Mouse (Mus musculus): ENCODE data around the gene Sema4c. TPM values are rescaled to one million over a fixed set of nuclear protein-coding genes. Genes with fewer than 3 reads are reported as not detected.
A peak's percentile ranks its signal among the peaks of the same experiment; 100 is the strongest.

The Sema4c gene
- total RNA-seq, 2 experiments from 2014 or later: 60.5 to 65.4 TPM

DNA sequence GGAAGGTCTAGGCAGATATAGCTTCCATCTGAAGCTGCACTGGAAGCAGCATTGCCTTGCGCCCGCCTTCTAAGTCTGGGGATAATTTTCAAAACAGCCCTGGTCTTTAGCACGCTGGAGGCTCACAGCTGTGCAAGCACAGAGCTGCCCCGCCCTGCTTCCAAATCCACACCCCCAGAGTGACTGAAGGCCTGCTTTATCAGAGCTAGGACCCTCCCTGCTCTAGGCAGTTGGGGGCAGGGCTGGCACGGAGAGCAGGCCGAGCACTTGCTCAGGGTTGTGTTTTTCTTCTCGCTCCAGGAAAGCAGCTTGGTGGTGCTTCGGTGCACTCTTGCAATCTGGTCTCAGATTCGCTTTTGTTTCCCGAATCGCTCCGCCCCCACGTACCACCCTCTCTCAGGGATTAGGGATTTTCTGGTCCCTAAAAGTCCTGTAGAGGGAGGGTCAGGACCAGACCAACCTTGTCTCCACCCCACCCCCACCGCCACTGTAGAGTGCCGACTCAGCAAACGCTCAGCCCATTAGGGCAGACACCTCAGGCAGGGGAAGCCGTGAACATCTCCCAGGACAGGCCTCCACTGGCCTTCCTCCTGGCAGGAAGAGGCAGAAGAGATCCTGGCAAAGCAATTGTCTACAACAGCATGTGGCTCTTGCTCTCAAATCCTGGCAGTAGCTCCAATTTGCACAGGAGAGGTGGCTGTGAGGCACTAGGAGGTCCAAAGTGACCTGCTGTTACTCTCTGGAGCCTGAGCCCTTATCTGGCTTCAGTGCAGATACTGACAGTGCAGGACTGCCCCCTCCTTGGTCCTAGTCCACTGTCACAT is 22.4 kb upstream of the Sema4c start:
- intact Hi-C loops (cut with DNase I): no loop called here
- peak; percentile 59 for DNase-seq

DNA sequence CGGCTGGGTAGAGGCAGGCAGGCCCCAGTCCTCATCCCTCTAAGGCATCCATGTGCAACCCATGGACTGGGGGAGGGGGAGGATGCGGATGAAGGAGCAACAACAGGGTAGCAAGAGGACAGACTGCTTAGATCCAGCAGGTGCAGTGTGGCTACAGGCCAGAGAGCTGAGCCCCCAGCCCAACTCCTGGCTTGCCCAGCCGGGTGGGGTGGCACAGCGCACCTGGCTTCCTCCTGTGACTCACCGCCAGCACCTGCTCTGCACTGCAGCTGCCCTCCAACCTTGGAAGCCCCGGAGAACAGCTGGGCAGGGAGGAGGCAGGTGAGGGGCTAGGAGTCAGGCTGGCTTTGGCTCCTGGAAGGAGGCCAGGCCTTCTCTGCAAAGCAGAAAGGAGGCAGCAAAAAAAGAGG is 21.8 kb upstream of the Sema4c start:
- peak; percentile 68 for DNase-seq
- intact Hi-C loops (cut with DNase I): no loop called here

DNA sequence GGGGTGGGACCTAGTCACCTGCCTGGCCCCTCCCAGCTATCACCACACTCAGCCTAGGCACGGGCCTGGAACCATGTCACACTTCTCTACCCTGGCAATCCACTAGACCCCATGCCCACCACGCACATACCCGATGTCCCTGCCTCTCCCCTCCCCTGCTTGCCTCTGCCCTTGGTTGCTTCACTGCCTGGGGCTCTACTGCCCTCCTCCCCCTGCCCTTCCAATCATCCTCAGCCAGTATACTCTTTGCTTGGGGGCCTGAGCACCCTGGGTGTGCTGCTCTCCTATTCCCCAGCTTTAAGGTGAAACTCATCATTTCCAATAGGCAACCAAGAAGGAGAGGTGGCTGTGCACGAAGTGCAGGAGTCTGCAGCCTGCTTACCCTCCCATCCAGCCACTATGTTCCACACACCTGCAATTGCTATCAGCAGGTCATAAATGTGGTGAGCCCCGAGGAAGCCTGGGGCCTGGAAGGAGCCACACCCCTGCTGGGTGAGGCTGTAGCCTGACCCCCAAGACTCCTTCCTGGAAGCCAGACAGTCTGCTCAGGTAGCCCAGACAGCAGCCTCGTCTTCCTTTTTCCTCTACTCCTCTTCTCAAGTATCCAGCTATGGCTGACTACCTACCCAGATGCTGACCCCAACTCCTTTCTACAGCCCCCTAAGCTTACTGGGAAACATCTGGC is 19.0 kb upstream of the Sema4c start:
- no peak for DNase-seq
- intact Hi-C loops (cut with DNase I): no loop called here

DNA sequence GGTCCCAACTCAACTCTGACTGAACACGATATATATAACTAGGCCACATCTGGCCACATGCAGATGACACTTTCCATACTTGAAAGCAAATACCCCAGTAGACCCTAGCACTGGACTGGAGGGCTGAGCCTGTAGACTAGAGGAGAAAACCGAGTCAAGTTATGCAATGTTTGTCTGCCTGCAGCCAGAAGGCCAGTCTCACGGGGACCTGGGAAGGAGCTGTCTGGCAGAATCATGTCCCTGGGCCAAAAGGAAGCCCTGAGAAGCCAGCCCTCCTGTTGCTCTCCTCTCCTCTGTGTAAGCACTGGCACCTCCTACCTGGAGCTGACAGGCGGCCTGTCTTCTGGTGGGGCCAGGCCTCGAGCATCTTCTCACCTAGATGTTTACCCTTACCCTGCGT is 17.2 kb upstream of the Sema4c start:
- DNase-seq: no peak
- intact Hi-C loops (cut with DNase I): no loop called here

DNA sequence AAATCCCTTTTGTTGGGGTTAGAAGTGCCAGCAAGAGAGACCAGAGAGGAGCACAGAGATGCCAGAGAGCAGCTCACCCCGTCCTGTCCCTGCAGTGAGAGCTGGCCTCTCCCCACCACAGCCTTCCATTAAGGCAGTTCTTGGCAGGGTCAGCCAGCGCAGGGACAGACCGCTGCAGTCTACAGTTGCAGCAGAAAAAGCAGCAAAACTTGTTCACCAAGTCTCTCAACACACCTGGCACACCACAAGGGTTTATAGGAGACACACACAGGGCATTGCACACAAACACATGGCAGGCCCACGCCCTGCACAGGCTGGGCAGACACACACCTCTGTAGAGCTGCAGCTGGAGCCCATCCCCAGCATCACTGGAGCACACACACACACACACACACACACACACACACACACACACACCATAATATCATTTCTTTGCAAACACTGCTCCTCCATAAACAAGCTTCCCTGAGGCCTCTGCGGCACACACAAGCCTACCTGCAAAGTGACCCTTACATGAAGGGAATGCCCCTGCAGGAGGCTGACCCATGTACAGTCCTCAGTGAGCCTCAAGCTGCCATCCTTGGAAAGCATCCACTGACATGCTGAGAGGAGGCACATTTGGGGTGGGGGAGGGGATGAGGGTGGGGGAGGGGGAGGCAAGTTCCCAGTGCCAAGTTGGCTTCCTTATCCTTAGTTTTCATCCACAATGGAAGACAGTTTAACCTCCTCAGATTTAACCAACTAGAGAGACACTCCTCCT is 16.2 kb upstream of the Sema4c start:
- DNase-seq: no peak
- intact Hi-C loops (cut with DNase I): no loop called here

DNA sequence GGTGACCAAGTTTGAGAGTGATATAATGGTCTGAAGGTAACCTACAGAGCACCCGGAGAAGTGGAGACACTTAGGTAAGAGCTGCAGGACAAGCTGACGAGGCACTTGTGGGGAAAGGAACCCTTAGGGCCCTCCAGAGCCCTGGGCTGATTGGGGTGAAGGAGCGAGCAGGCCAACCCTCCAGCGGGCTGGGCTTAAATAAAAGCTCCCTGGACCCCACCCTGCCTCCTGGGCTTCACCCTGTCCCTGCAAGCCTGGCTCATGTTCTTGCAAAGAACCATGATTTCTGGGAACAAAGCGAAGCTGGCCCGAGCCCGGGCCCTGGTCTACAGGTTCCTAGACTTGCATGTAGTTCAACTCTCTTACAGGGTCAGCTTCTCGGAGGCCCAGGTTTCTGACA is 15.4 kb upstream of the Sema4c start:
- DNase-seq: no peak
- intact Hi-C loops (cut with DNase I): no loop called here

DNA sequence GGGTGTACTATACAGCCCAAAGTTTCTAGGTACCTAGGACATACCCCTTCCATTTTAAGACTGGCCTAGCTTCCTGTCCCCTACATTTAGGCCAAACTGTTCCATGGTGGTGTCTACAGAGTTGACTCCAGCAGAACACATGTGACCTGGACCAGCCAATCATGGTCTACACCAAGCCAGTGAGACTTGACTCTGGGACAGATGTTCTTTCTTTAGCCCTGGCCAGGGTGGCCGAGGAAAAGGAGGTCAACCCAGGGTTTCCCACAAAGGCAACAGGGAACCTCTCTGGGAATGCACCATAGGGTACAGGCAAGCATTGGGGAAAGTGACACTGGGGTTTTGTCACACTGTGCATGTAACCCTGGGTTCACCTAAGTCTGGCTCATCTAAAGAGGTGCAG is 14.6 kb upstream of the Sema4c start:
- intact Hi-C loops (cut with DNase I): no loop called here

DNA sequence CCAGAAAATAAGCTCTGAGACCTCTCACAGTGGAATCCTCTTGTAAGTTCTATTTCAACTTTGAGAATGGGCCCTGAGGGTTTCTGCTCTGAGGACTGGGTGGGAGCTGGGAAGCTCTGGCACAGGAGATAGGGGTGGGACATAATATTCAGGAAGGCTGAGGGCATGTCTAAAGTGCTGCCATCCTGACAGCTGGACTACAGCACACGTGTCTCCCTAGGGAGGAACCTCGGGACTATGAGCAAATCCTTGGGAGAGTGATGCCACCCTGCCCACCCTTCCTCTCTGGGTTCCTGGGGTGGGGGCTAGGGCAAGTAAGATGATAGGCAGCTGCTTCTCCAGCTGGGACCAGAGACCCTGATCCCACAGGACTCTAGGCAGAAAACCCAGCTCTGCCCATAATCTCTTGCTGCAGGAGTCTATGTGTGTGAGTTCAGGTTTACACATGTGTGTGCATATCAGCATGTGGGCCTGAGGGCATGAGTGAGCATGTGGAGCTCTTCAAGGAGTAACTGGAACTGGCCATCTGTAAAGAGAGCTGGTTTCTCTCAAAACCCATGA is 14.1 kb upstream of the Sema4c start:
- DNase-seq: no peak
- intact Hi-C loops (cut with DNase I): no loop called here

More for the DNA sequence above, 14.6 kb upstream of the Sema4c start:
- DNase-seq: no peak

DNA sequence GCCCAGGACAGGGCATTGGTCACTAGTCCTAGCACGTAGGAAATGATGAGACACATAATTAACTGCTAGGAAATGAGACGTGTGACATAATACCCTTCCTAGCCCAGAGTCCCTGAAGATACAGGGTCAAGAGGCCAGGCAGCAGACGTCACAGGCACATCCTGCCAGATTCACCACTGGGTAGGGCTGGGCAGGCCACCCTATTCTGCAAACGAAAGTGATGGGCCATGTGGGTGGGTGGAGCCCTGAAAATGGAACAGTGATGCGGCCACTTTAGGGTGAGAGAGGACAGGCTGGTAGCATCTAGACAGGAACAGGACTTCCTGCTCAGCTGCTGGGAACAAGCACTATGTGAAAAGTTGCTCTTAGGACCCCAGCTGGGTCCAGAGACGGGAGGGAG is 13.5 kb upstream of the Sema4c start:
- DNase-seq: no peak
- intact Hi-C loops (cut with DNase I): no loop called here

DNA sequence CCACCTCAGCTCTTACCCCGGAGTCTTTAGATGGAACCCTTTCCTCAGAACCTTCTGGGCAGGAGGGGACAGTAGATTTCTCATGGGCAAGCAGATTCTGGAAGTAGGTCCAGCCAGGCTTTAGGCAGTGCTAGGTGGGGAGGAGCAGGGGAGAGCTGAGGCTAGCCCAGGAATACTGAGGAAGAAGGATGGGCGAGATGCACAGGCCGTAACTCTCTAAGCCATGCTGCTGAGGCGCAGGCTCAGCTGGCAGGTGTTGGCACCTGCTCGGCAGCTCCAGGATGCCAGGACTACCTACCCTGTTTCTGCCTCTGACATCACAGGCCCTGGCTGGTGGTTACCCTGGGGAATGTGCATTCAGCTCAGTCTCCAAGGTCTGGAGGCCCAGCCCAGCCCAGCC is 12.2 kb upstream of the Sema4c start:
- DNase-seq: no peak
- intact Hi-C loops (cut with DNase I): no loop called here

DNA sequence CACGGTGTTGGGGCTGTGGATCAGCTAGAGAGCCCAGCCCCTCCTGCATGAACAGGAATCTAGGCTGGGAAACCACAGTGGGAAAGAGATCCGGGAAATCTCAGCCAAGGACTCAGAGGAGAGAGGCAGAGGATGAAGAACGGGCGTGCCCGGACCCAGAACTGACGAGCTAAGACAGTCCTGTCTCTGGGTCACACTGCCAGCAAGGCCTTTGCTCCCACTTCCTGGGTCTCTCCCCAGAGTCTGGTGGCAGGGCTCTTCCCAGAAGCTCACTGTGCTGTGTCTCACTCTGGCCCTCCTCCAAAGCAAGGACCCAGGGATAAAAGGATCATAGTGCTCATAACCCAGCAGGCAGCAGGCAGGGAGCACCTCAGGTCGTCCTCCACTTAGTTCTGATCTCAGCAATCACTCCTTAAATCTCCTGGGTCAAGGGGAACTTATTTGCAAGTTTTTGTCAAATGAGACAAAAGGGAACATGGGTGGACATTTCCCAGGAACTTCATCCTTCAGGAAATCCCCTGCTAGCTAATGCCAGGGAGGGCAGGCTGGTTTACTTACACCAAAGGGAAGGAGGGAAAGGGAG is 11.6 kb upstream of the Sema4c start:
- intact Hi-C loops (cut with DNase I): no loop called here
- no peak for DNase-seq

DNA sequence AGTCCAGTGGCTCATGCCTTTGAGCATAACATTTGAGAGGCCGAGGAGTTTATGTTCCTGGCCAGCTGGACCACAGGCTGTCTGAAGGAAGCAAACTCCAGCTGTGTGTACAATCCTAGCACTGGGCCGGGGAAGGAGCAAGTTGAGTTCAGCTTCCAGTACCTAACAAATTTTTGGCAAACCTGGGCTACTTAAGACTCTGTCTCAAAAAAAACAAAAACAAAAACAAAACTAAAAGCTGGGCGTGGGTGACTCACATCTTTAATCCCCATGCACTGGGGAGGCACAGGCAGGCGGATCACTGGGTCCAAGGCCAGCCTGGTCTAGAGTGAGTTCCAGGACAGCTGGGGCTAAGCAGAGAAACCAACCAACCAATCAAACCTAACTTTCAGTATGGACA is 10.6 kb upstream of the Sema4c start:
- intact Hi-C loops (cut with DNase I): no loop called here
- no peak for DNase-seq

DNA sequence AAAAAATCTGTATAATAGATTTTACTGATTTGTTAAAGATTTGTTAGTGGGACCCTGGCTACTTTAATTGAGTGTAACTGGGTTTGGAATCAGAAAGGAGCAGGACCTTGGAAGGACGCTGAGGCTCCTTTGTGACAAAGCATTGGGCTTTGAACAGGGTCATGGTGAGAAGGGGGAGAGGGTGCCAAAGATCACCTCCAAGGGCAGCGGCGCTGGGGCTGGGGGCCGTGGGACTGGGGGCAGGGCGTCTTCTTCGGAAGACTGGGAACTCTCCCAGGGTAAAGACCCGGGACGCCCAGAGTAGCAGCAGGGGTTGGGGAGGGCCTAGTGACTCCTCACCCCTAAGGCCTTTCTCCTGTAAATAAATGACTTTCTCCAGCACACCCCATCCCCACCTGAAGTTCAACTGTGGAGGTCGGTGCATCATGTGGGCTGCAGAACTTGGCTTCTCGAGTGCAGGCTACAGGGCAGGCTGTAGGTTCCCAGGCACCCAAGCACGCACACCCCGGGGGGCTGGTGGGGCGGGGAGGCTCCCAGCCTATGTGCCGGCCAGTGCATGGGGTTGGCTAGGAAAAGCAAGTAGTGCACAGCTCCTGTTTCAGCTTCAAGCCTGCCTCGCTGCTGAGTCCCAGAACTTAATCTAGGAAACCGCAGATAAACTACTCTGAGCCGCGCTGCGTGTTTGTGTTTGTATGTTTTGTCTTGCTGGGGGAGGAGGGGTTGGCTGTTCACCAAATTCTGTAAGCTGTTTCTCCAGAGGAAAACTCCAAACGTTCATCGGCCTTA is 9.9 kb upstream of the Sema4c start:
- intact Hi-C loops (cut with DNase I): no loop called here

DNA sequence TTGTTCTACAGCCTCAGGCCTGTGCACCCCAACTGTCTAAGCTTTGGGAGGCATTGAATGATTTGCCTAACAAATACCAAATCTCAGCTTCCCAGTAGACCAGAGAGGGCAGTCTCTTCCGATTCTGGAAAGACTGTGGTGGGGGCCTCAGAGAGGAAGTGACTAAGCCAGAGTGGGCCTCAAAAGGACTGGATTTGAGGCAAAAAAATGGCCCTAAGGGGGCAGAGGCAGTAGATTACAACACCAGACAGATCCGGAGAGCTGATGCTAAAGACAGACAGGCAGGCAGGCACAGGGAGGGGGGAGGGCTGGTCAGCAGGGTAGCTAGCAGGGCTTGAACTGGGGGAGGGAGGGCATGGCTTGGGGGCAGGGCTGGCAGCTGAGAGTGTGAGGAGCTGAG is 8.3 kb upstream of the Sema4c start:
- intact Hi-C loops (cut with DNase I): no loop called here
- DNase-seq: no peak

More for the DNA sequence above, 9.9 kb upstream of the Sema4c start:
- no peak for DNase-seq

DNA sequence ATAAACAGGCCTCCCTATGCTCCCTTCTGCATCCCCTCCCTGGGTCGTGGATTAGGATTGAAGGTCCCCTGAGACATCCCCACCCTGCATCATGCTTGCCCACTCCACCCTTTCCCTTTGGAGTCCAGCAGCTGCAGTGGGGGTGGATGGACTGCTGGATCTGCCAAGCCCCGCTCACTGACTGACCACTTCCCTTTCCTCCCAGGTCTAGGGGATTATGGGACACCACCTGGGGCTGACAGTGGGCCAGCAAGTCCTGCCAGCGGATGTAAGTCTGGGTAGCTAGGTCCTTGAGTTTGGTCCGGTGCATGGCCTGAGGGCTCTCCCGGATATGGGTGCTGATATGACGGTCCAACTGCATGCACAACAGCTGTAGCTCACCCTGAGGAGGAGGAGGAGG is 6.0 kb upstream of the Sema4c start:
- intact Hi-C loops (cut with DNase I): no loop called here
- no peak for DNase-seq

DNA sequence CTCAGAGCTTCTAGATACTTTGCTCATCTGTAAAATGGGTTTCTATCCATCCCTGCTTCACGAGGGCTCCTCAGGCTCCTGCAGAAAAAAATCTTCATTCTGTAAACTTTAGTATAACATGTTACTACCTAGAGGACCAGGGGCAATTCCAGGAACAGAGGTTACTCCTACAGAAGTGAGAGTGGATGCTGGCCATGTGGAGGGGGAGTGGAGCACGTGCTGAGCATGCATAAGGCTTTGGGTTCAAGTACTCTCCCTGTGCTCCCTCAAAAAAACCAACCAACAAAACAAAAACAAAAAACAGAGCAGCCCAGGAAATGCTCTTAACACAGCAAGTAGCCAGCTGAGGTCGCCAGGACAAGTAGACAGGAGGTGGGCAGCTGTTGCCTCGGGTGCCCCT is 5.5 kb upstream of the Sema4c start:
- DNase-seq: no peak
- intact Hi-C loops (cut with DNase I): no loop called here

DNA sequence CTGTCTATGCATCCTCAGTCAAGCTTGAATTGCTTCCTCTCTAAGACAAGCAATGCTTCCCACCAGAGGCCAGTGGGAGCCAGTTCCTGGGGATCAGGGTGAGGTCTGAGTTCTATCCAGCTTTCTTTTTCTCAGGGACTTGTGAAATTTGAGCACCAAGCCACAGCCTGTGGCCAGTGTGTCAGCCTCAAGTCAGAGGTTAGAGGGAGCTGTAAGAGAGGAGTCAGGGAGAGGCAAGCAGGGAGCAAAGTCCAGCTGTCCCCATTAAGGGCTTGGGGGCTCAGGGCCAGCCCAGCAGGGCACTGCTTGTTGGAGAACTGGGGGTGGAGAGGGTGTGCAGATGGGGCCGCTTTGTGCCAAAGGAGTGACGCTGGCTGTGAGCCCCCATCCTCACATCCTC is 5.0 kb upstream of the Sema4c start:
- DNase-seq: peak; percentile 39
- intact Hi-C loops (cut with DNase I): no loop called here

DNA sequence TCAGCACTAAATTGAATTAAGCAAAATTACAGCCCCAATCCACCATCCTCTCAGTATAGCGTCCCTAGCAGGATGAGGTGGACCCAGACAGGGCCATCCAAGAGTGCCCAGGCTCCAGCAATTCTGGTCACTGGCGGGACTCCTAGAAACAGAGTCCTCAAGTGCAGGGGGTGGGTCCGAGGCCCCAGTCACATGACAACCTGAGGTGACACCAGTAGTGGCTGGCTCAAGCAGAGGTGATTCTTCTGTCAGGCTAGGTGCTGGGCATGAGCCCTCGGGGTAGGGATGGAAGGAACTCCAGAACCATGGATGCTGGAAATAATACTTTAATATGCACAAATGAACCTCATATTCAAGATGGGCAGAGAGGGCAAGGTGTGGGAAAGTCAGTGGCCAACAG is 4.2 kb upstream of the Sema4c start:
- intact Hi-C loops (cut with DNase I): no loop called here
- no peak for DNase-seq

DNA sequence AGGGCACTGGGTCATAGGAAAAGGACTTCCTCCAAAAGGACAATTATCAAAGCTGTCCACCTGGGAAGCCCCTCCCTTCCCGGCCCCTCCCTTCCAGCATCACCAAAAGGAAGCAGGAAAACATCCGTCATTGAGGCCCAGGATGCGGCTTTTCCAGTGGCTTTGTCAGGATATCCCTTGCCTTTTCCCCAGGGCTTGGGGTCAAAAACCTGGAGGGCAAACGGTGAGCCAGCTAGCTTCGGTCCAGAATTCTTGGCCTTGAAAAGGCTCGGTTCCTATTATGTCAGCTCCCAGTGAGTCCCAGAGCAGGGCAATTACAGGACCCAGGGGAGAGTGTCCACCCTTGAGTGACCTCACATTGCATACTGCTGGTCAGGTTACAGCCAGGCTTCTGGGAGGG is 2.8 kb upstream of the Sema4c start:
- intact Hi-C loops (cut with DNase I): no loop called here
- DNase-seq: no peak

DNA sequence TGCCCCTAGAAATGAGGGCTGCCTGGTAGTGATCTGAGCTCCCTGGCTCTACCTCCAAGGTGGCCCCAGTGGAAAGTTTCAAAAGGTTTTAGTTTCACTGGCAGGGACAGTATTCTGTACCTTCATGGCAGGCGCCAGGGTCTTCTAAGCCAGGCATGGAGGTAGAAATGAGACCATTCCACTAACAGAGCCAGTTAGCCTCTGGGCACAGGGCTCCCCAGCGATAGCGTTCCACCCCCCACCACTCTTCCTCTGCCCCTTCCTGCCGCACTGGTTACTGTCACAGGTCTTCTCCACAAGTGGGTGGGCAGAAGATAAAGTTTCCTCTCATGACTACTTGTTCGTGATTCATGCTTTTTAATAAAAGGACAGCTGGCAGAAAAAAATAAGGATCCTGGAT is 1.7 kb upstream of the Sema4c start:
- intact Hi-C loops (cut with DNase I): loop anchor here (5.0 to 10.0 kb wide), 2 partner anchors 75 to 122 kb away; partner anchors contain the start of gene Fam178b
- no peak for DNase-seq
